Mouse (Mus musculus) urinary bladder, postnatal 25 days (tissue): ENCODE data around the gene Tcf12.

Experiments
- DNase-seq: peaks from one replicate; pipeline ENCODE4 v3.0.0; 2022; ENCODE audit warnings: low spot score

The Tcf12 gene

GRCm38 (mm10) chr9:71981071-71981470 is 130.6 kb downstream of the Tcf12 start:
- no peak for DNase-seq

GRCm38 (mm10) chr9:71980579-71980978 is 131.1 kb downstream of the Tcf12 start:
- DNase-seq: no peak

GRCm38 (mm10) chr9:71978886-71979285 is 132.8 kb downstream of the Tcf12 start:
- DNase-seq: no peak

- no peak for DNase-seq
Observed at GRCm38 (mm10) chr9:71976034-71976433, 135.6 kb downstream of the Tcf12 start.

GRCm38 (mm10) chr9:71975141-71975540 is 136.5 kb downstream of the Tcf12 start:
- no peak for DNase-seq

- DNase-seq: no peak
Observed at GRCm38 (mm10) chr9:71974541-71974959, 137.1 kb downstream of the Tcf12 start.

- no peak for DNase-seq
Observed at GRCm38 (mm10) chr9:71964039-71964438, 147.6 kb downstream of the Tcf12 start.

- DNase-seq: no peak
Observed at GRCm38 (mm10) chr9:71960026-71960396, 151.7 kb downstream of the Tcf12 start.

- DNase-seq: no peak
Observed at GRCm38 (mm10) chr9:71959259-71960025, 152.2 kb downstream of the Tcf12 start.

- DNase-seq: no peak
Observed at GRCm38 (mm10) chr9:71953217-71953616, 158.5 kb downstream of the Tcf12 start.

- no peak for DNase-seq
Observed at GRCm38 (mm10) chr9:71952621-71953076, 159.0 kb downstream of the Tcf12 start.

- no peak for DNase-seq
Observed at GRCm38 (mm10) chr9:71951926-71952325, 159.7 kb downstream of the Tcf12 start.

- DNase-seq: no peak
Observed at GRCm38 (mm10) chr9:71951341-71951740, 160.3 kb downstream of the Tcf12 start.

GRCm38 (mm10) chr9:71944801-71945200 is 166.9 kb downstream of the Tcf12 start:
- no peak for DNase-seq

GRCm38 (mm10) chr9:71942424-71942823 is 169.2 kb downstream of the Tcf12 start:
- no peak for DNase-seq

GRCm38 (mm10) chr9:71940016-71940415 is 171.7 kb downstream of the Tcf12 start:
- no peak for DNase-seq

- DNase-seq: no peak
Observed at GRCm38 (mm10) chr9:71936199-71936598, 175.5 kb downstream of the Tcf12 start.

- DNase-seq: no peak
Observed at GRCm38 (mm10) chr9:71934833-71935232, 176.8 kb downstream of the Tcf12 start.

- no peak for DNase-seq
Observed at GRCm38 (mm10) chr9:71931965-71932364, 179.7 kb downstream of the Tcf12 start.

- DNase-seq: no peak
Observed at GRCm38 (mm10) chr9:71931358-71931715, 180.3 kb downstream of the Tcf12 start.

- DNase-seq: no peak
Observed at GRCm38 (mm10) chr9:71930431-71931357, 181.0 kb downstream of the Tcf12 start.

GRCm38 (mm10) chr9:71916662-71916953 is 195.1 kb downstream of the Tcf12 start:
- DNase-seq: no peak
